Mouse (Mus musculus): Measurements from ENCODE around the gene Rufy2. TPM values are rescaled to one million over a fixed set of nuclear protein-coding genes. Genes with fewer than 3 reads are reported as not detected.

The Rufy2 gene
- total RNA-seq, 1 experiment from 2014 or later, result 11.3 TPM

DNA sequence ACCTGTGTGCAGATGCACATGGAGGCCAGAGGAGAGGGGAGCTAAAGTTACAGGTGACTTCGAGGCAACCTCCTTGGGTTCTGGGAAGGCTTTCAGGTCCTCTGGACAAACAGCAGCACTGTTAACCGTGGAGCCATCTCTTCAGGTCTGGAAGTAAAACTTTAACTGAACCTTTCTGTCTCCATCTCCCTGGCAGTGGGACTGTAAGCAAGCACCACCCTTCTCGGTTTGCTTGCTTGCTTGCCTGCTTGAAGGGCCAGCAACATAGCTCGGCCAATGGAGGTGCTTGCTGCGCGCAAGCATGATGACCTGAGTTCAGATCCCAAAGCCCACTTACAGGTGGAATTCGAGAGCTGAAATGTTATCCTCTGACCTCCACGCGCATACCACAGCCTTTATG is 84.5 kb downstream of the Rufy2 start:
- no peak for ATAC-seq (replicated peaks in 1 of 2; ENCODE audit: insufficient read depth in 1 of 2, low FRiP score in 2 of 2, low TSS enrichment in 1 of 2, low read depth in 1 of 2, poor library complexity in 2 of 2, severe bottlenecking in 2 of 2)

DNA sequence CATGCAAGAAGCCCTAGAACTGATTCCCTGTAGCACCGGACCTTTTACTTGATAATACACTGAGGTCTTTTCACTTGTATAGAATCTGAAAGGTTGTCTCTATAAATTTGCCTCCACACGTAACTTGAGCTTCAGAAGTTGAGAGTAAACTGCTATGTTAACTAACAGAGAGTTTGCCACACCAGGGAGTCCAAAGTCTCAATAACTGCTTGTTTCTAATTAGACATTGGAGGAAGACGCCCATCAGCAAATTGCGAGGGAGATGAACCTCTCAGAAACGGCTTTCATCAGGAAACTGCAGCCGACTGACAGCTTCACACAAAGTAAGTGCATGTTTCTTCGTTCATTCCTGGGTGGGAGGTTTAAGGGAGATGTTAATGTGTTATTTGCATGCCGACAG is 85.5 kb downstream of the Rufy2 start:
- ATAC-seq (replicated peaks in 1 of 2; ENCODE audit: insufficient read depth in 1 of 2, low FRiP score in 2 of 2, low TSS enrichment in 1 of 2, low read depth in 1 of 2, poor library complexity in 2 of 2, severe bottlenecking in 2 of 2), result no peak

DNA sequence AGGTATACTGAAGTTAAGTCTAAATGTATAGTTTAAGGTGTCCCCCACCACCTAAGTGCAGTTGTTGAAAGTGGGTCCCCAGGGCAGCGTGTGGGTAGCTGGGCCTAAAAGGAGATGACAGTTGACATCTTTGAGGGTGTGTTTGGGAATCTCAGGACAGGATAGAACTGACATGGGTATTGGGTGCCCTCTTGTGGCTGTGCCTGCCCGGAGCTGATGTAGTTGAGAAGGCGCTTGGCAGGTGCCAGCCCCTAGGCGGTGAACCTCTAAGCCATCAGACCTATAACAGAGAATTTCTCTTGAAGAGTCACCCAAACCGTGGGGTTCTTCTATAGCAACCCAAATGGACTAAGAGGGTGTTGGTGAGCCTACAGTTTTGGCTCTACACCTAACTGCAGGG is 86.0 kb downstream of the Rufy2 start:
- peak; percentile 86 to 90 for ATAC-seq (replicated peaks in 1 of 2; ENCODE audit: insufficient read depth in 1 of 2, low FRiP score in 2 of 2, low TSS enrichment in 1 of 2, low read depth in 1 of 2, poor library complexity in 2 of 2, severe bottlenecking in 2 of 2)

Other genes with a start within 250 kb of the Rufy2 start
- 118 and 120 TPM in 2 replicates for gene Ccar1, start 187.9 kb upstream of the Rufy2 start, total RNA-seq (2017)
- 33.0 and 35.6 TPM in 2 replicates for gene Tet1, start 71.2 kb upstream of the Rufy2 start, total RNA-seq (2017)
- 12.9 and 15.4 TPM in 2 replicates for gene Slc25a16, start 59.6 kb upstream of the Rufy2 start, total RNA-seq (2017)
- 31.8 and 32.4 TPM in 2 replicates for gene Dna2, start 33.2 kb upstream of the Rufy2 start, total RNA-seq (2017)
- gene Hnrnph3, start 44.0 kb downstream of the Rufy2 start, total RNA-seq (2017), result 77.9 and 95.4 TPM in 2 replicates
- 0.19 and 3.2 TPM in 2 replicates for gene Pbld2, start 44.1 kb downstream of the Rufy2 start, total RNA-seq (2017)
- gene Pbld1, start 79.9 kb downstream of the Rufy2 start, total RNA-seq (2017), result 2.4 and 3.6 TPM in 2 replicates
- not detected in 2 replicates for gene Atoh7, start 119.4 kb downstream of the Rufy2 start, total RNA-seq (2017)
- gene Mypn, start 223.7 kb downstream of the Rufy2 start, total RNA-seq (2017), result not detected in 2 replicates